Mouse (Mus musculus): ENCODE data around the gene Itprip.
"Not testable (repeated sequence)": the region's sequence is repeated elsewhere in the genome, so short reads cannot be mapped to it uniquely, and the experiment has no call there.

Gene Itprip

DNA sequence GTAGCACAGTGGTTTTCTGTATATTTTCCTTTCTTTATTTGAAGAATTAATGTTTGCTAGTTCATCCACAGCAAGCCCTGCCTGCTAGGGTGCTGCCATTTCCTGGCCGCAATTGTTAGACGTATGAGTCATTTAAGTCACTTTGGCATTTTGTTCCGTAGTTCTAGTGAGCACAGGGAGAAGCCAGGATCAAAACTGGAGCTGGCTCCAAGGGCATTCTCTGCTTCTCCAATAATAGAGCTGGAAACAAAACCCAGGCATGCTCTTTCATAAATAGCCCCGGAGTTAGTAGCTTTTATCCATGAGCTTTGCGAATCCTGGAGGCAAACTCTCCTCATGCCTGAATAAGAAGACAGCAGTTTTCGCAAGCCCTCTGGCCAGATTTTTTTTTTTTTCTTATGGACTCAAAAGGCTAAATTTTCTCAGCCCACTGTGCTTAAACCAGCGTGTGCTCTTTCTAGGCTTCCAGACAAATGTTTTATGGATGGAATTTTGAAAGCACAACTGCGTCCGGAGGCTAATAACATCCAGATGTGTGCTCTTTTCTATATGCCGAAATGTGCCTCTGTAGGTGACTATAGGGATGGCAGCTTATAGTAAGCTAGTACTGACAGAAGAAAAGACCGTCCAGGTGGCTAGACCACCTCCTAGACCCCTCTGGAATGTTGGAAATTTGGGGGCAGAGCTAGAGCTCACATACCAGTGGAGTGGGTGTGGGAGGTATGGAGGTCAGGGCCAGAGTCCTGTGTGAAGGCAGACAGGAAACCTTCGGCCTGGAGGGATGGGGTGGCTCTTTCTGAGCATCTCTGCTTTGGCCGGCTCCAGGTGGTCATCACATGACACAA, 64.9 kb downstream of the Itprip start:
- DNase-seq (ENCODE audit: low read depth, low spot score) = no peak

DNA sequence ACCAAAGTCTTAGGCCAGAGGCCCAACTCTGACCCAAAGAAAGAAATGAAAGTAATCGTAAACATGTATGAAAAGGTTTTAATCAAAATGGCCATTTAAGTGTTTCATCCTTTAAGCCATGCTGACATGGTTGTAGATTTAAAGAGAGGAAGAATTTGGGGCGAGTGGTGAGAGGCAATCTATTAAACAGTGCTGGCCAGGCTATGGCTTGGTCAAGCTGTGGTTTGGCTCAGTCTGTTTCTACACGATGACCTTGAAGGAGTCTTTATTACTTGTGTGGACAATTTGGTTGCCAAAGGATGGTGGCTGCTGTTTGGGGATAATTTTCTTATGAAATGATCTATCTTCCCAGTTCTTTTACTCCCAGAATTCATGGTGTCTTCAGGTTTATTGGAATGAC, 66.0 kb downstream of the Itprip start:
- DNase-seq (ENCODE audit: low read depth, low spot score) = no peak

DNA sequence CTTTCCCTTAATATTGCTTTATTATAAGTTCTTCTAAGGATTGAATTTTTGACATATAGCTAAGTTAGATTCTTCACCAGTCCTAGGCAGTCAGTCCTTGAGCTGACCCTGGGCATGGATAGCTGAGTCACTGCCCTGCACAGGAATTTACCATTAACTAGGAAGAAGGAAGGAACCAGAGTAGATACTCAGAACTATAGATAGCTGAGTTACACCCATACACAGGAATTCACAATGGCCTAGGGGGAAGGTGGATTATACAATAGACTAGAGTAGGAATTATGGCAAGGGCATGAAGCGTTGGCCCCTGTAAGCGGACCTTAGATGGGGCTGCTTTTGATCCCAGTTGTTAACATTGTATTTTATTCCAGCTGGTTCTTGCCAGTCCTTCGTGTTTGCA, 67.0 kb downstream of the Itprip start:
- DNase-seq (ENCODE audit: low read depth, low spot score) = not testable (repeated sequence)

DNA sequence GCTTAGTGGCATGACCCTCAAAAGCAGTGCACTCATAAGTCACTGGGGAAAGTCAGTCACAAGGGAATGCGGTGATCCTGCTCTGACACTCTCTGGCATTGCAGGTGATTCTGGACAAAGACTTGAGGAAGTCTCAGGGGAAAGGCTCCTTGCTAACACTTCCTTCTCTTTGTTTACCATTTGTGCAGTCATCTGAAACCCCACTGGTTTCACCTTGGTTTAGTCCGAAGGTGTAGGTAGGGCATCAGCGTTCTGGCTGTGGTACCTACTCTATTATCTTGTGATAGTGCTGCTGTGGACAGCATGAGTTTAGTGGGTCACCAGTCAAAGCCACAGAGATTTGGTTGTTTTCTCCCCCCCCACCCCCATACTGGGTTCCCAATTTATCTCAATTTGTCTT, 69.4 kb downstream of the Itprip start:
- no peak for DNase-seq (ENCODE audit: low read depth, low spot score)

All from CD4-positive helper T cell, adult 2 months (primary cell).